Mouse (Mus musculus) midbrain, embryonic 16.5 days (tissue): ENCODE measurements around the gene Krt71. TPM values are rescaled to one million over a fixed set of nuclear protein-coding genes. Genes with fewer than 3 reads are reported as not detected.
A peak's percentile ranks its signal among the peaks of the same experiment; 100 is the strongest.

ENCODE experiments used
- ATAC-seq: fragments of 200-750 bp; cut with Nextera tagmentation; 2 replicates; pipeline ENCODE4 v1.8.0; 2017; ENCODE audit warnings: moderate TSS enrichment
- H3K27ac ChIP-seq: fragments of 300-500 bp; sonication (generic); 2 replicates; pipeline ENCODE4 v1.5.1; 2014; ENCODE audit warnings: mild to moderate bottlenecking, low read length, mixed read lengths
- H3K27me3 ChIP-seq: fragments of 300-500 bp; sonication (generic); 2 replicates; pipeline ENCODE4 v1.6.1; 2014; ENCODE audit warnings: low read depth, low read length, mixed read lengths; ENCODE audit not compliant: control insufficient read depth, insufficient read depth
- H3K36me3 ChIP-seq: fragments of 300-500 bp; sonication (generic); 2 replicates; pipeline ENCODE4 v1.6.1; 2014; ENCODE audit warnings: mild to moderate bottlenecking, low read length, moderate library complexity, mixed read lengths; ENCODE audit not compliant: control insufficient read depth, insufficient read depth
- H3K4me1 ChIP-seq: fragments of 300-500 bp; sonication (generic); 2 replicates; pipeline ENCODE4 v1.6.1; 2014; ENCODE audit warnings: mild to moderate bottlenecking, low read length, mixed read lengths; ENCODE audit not compliant: control insufficient read depth, insufficient read depth
- H3K4me2 ChIP-seq: fragments of 300-500 bp; sonication (generic); 2 replicates; pipeline ENCODE4 v1.6.1; 2014; ENCODE audit warnings: mild to moderate bottlenecking, low read length, mixed read lengths
- H3K4me3 ChIP-seq: fragments of 300-500 bp; sonication (generic); 2 replicates; pipeline ENCODE4 v1.5.1; 2014; ENCODE audit warnings: low read depth, mild to moderate bottlenecking, low read length, moderate library complexity, mixed read lengths
- H3K9ac ChIP-seq: fragments of 300-500 bp; sonication (generic); 2 replicates; pipeline ENCODE4 v1.6.1; 2014; ENCODE audit warnings: low read depth, low read length, mixed read lengths
- H3K9me3 ChIP-seq: fragments of 300-500 bp; sonication (generic); replicated peaks from 2 replicates; pipeline ENCODE4 v1.6.1; 2014; ENCODE audit warnings: mild to moderate bottlenecking, low read length, mixed read lengths; ENCODE audit not compliant: control insufficient read depth, poor library complexity, severe bottlenecking
- WGBS: fragments of 180-500 bp; shearing (Covaris S2); extraction: QIAGEN DNeasy Blood & Tissue Kit; methylation state at CpG from one replicate; pipeline ENCODE4 v1.1.7; 2014; 5-methylcytosine and 5-hydroxymethylcytosine counted together
- polyA plus RNA-seq: library from polyadenylated mRNA; unstranded; fragments of >200 nt; fragmentation: Nextera tagmentation; extraction: Ambion mirVana; gene quantifications from 2 replicates; pipeline ENCODE4 v1.2.1, GENCODE M21; 2015

The Krt71 gene
- polyA plus RNA-seq: 0.09 and 0.21 TPM in 2 replicates

- WGBS: 58% methylated on average over 14 of the region's 14 CpGs
Measured at GRCm38 (mm10) chr15:101742711-101743110, at the start of gene Krt71. TSS of gene Krt71 (minus strand) at chr15:101743109.

GRCm38 (mm10) chr15:101790867-101791266 lies 48.0 kb upstream of the Krt71 start:
- Histone ChIP-seq H3K27me3 (no peaks in the 10 kb centered on the region), H3K4me1 (peaks cover 11% of the 10 kb centered on the region), H3K4me2 (no peak overlapping the region), H3K4me3 (no peak overlapping the region), H3K27ac (peak overlapping the region; percentile 34; the same call in 1 of the 2 replicates), H3K9me3 (no peaks in the 10 kb centered on the region), H3K9ac (no peak overlapping the region), H3K36me3 (no peaks in the 10 kb centered on the region)
- 12% methylated on average over 3 of the region's 3 CpGs for WGBS
- peak; percentile 48; the same call in 1 of the 2 replicates for ATAC-seq

More at GRCm38 (mm10) chr15:101742711-101743110, at the start of gene Krt71:
- H3K27me3 ChIP-seq: no peaks in the 10 kb centered on the region; the same call in 1 of the 2 replicates
- no peaks in the 10 kb centered on the region for H3K36me3 ChIP-seq
- no peak within 1 kb of the TSS for H3K4me2 ChIP-seq
- no peak within 1 kb of the TSS for H3K27ac ChIP-seq
- ATAC-seq: no peak
- H3K9me3 ChIP-seq: no peaks in the 10 kb centered on the region
- no peak within 1 kb of the TSS for H3K4me3 ChIP-seq
- H3K4me1 ChIP-seq: no peaks in the 10 kb centered on the region
- no peak within 1 kb of the TSS for H3K9ac ChIP-seq

- 87% methylated on average over 18 of the region's 18 CpGs for WGBS
- no peaks in the 10 kb centered on the region for H3K27me3 ChIP-seq
- no peak within 1 kb of the TSS for H3K4me2 ChIP-seq
- no peak within 1 kb of the TSS for H3K27ac ChIP-seq
- ATAC-seq: no peak
- peaks cover 11% of the 10 kb centered on the region for H3K4me1 ChIP-seq
- no peaks in the 10 kb centered on the region for H3K36me3 ChIP-seq
- no peaks in the 10 kb centered on the region for H3K9me3 ChIP-seq
- H3K4me3 ChIP-seq: no peak within 1 kb of the TSS
- no peak within 1 kb of the TSS for H3K9ac ChIP-seq
Measured at GRCm38 (mm10) chr15:101786360-101786759, 43.5 kb upstream of the Krt71 start, which contains the start of gene Krt72. TSS of gene Krt72 (minus strand) at chr15:101786460.

GRCm38 (mm10) chr15:101773420-101773819 lies 30.5 kb upstream of the Krt71 start:
- no peak for ATAC-seq
- 82% methylated on average over 10 of the region's 10 CpGs for WGBS

GRCm38 (mm10) chr15:101772711-101773081 lies 29.8 kb upstream of the Krt71 start:
- H3K9ac ChIP-seq: no peak overlapping the region
- no peak overlapping the region for H3K27ac ChIP-seq
- H3K9me3 ChIP-seq: no peaks in the 10 kb centered on the region
- H3K4me3 ChIP-seq: no peak overlapping the region
- 8% methylated on average over 5 of the region's 5 CpGs for WGBS
- H3K36me3 ChIP-seq: no peaks in the 10 kb centered on the region
- ATAC-seq: peak; percentile 84
- no peaks in the 10 kb centered on the region for H3K4me1 ChIP-seq
- no peak overlapping the region for H3K4me2 ChIP-seq
- H3K27me3 ChIP-seq: no peaks in the 10 kb centered on the region

More at GRCm38 (mm10) chr15:101773420-101773819, 30.5 kb upstream of the Krt71 start:
- Histone ChIP-seq H3K4me2 (no peak overlapping the region), H3K27me3 (no peaks in the 10 kb centered on the region), H3K4me3 (no peak overlapping the region), H3K9ac (no peak overlapping the region), H3K27ac (no peak overlapping the region), H3K4me1 (no peaks in the 10 kb centered on the region), H3K9me3 (no peaks in the 10 kb centered on the region), H3K36me3 (no peaks in the 10 kb centered on the region)

- WGBS: 73% methylated on average over 5 of the region's 5 CpGs
- H3K9ac ChIP-seq: no peak overlapping the region
Measured at GRCm38 (mm10) chr15:101772080-101772710, 29.3 kb upstream of the Krt71 start.

GRCm38 (mm10) chr15:101770226-101770625 lies 27.3 kb upstream of the Krt71 start:
- Histone ChIP-seq H3K4me3 (no peak overlapping the region), H3K9ac (no peak overlapping the region), H3K4me1 (no peaks in the 10 kb centered on the region), H3K9me3 (no peaks in the 10 kb centered on the region), H3K4me2 (no peak overlapping the region), H3K36me3 (no peaks in the 10 kb centered on the region), H3K27ac (no peak overlapping the region), H3K27me3 (no peaks in the 10 kb centered on the region)
- WGBS: 49% methylated on average over 8 of the region's 8 CpGs
- ATAC-seq: no peak

More at GRCm38 (mm10) chr15:101772080-101772710, 29.3 kb upstream of the Krt71 start:
- H3K27me3 ChIP-seq: no peaks in the 10 kb centered on the region
- H3K9me3 ChIP-seq: no peaks in the 10 kb centered on the region
- H3K27ac ChIP-seq: no peak overlapping the region
- no peak for ATAC-seq
- H3K36me3 ChIP-seq: no peaks in the 10 kb centered on the region
- H3K4me2 ChIP-seq: no peak overlapping the region
- no peaks in the 10 kb centered on the region for H3K4me1 ChIP-seq
- H3K4me3 ChIP-seq: no peak overlapping the region

- no peaks in the 10 kb centered on the region for H3K36me3 ChIP-seq
- H3K9me3 ChIP-seq: no peaks in the 10 kb centered on the region
- no peak overlapping the region for H3K9ac ChIP-seq
- H3K4me3 ChIP-seq: no peak overlapping the region
- H3K27me3 ChIP-seq: no peaks in the 10 kb centered on the region; the same call in 1 of the 2 replicates
- no peak overlapping the region for H3K4me2 ChIP-seq
- no peaks in the 10 kb centered on the region for H3K4me1 ChIP-seq
- no peak for ATAC-seq
- WGBS: 69% methylated on average over 7 of the region's 7 CpGs
- H3K27ac ChIP-seq: no peak overlapping the region
Measured at GRCm38 (mm10) chr15:101737786-101738185, 5.1 kb downstream of the Krt71 start.

- Histone ChIP-seq H3K9me3 (no peaks in the 10 kb centered on the region), H3K27me3 (no peaks in the 10 kb centered on the region), H3K4me1 (no peaks in the 10 kb centered on the region), H3K27ac (no peak overlapping the region), H3K4me2 (no peak overlapping the region), H3K9ac (no peak overlapping the region), H3K4me3 (no peak overlapping the region), H3K36me3 (no peaks in the 10 kb centered on the region)
- no peak for ATAC-seq
Measured at GRCm38 (mm10) chr15:101730653-101731052, 12.3 kb downstream of the Krt71 start.
